Mouse (Mus musculus) heart, postnatal 0 days (tissue): ENCODE data around the gene Tbl1x. TPM values are rescaled to one million over a fixed set of nuclear protein-coding genes. Genes with fewer than 3 reads are reported as not detected.
A peak's percentile ranks its signal among the peaks of the same experiment; 100 is the strongest.

ENCODE experiments used
- ATAC-seq: fragments of 200-750 bp; cut with Nextera tagmentation; 2 replicates; pipeline ENCODE4 v1.8.0; 2017; ENCODE audit warnings: low read depth, moderate number of reproducible peaks, moderate library complexity; ENCODE audit not compliant: insufficient read depth
- DNase-seq: peaks from one replicate; pipeline ENCODE4 v3.0.0-alpha.2; 2016; ENCODE audit warnings: low spot score
- H3K27ac ChIP-seq: fragments of 300-500 bp; sonication (generic); 2 replicates; pipeline ENCODE4 v1.5.1; 2014; ENCODE audit warnings: low read depth, mild to moderate bottlenecking
- H3K27me3 ChIP-seq: fragments of 300-500 bp; sonication (generic); 2 replicates; pipeline ENCODE4 v1.6.1; 2014; ENCODE audit warnings: low read length, mixed read lengths; ENCODE audit not compliant: control insufficient read depth, insufficient read depth
- H3K36me3 ChIP-seq: fragments of 300-500 bp; sonication (generic); replicated peaks from 2 replicates; pipeline ENCODE4 v1.6.1; 2014; ENCODE audit warnings: low read length, mixed read lengths; ENCODE audit not compliant: control insufficient read depth, insufficient read depth
- H3K4me1 ChIP-seq: fragments of 300-500 bp; sonication (generic); 2 replicates; pipeline ENCODE4 v1.6.1; 2014; ENCODE audit warnings: antibody characterized with exemption; ENCODE audit not compliant: control insufficient read depth, insufficient read depth
- H3K4me2 ChIP-seq: fragments of 300-500 bp; sonication (generic); 2 replicates; pipeline ENCODE4 v1.6.1; 2014; ENCODE audit warnings: low read depth, mild to moderate bottlenecking, low read length, moderate library complexity
- H3K4me3 ChIP-seq: fragments of 300-500 bp; sonication (generic); 2 replicates; pipeline ENCODE4 v1.5.1; 2014; ENCODE audit warnings: low read depth, low read length
- H3K9ac ChIP-seq: fragments of 300-500 bp; sonication (generic); replicated peaks from 2 replicates; pipeline ENCODE4 v1.6.1; 2014; ENCODE audit warnings: low read depth, low read length, mixed read lengths
- H3K9me3 ChIP-seq: fragments of 300-500 bp; sonication (generic); replicated peaks from 2 replicates; pipeline ENCODE4 v1.6.1; 2016; ENCODE audit warnings: low read length; ENCODE audit not compliant: control insufficient read depth
- CTCF ChIP-seq: IDR thresholded peaks from 2 replicates; pipeline ENCODE4 v1.5.1; 2016; ENCODE audit warnings: antibody characterized with exemption, control low read depth, low read depth
- EP300 ChIP-seq: IDR thresholded peaks from 2 replicates; pipeline ENCODE4 v1.6.1; 2016; ENCODE audit warnings: antibody characterized with exemption, low read depth
- WGBS: fragments of 180-500 bp; shearing (Covaris S2); extraction: QIAGEN DNeasy Blood & Tissue Kit; methylation state at CpG from one replicate; pipeline ENCODE4 v1.1.7; 2014; 5-methylcytosine and 5-hydroxymethylcytosine counted together
- polyA plus RNA-seq: library from polyadenylated mRNA; unstranded; fragments of >200 nt; fragmentation: Nextera tagmentation; extraction: Ambion mirVana; gene quantifications from 2 replicates; pipeline ENCODE4 v1.2.1, GENCODE M21; 2015
- total RNA-seq: library from RNA; depleted of rRNA; stranded (reverse); fragments of >200 nt; gene quantifications from 2 replicates; pipeline ENCODE4 v1.2.3, GENCODE M21; 2014; ENCODE audit warnings: low replicate concordance

Gene Tbl1x
- total and polyA plus RNA-seq, 2 experiments from 2014 or later: 34.1 to 64.4 TPM

- H3K4me3 ChIP-seq: no peak overlapping the region
- WGBS: 65% methylated on average over 3 of the region's 3 CpGs
- no peak overlapping the region for H3K9ac ChIP-seq
- H3K4me2 ChIP-seq: no peak overlapping the region
- H3K27ac ChIP-seq: no peak overlapping the region
- H3K9me3 ChIP-seq: no peaks in the 10 kb centered on the region
- no peaks in the 10 kb centered on the region for H3K4me1 ChIP-seq
- no peak for TF ChIP-seq CTCF
- no peak for TF ChIP-seq EP300
- no peaks in the 10 kb centered on the region for H3K27me3 ChIP-seq
- ATAC-seq (no peak), DNase-seq (no peak)
- peaks cover 30% of the 10 kb centered on the region; the same call in 1 of the 2 replicates for H3K36me3 ChIP-seq
Measured at GRCm38 (mm10) chrX:77663276-77663675, 152.5 kb downstream of the Tbl1x start.

DNA sequence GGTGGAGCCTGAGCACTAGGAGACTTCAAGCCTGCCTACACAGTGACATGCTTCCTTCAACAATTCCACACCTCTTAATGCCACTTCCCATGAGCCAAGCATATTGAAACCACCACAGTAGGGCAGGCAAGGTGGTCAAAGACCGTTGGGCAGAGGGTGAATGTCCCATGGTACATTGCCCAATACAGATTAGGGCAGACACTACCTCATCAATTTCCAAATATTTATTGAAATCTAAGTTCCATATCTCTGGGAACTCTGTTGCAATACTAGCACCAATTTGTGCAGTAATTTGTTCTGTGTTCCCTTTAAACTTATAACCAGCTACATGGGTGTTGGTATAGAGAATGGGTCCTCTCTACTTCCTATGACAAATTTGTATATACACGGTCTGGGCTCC lies 154.2 kb downstream of the Tbl1x start:
- H3K27me3 ChIP-seq: no peaks in the 10 kb centered on the region
- H3K4me2 ChIP-seq: no peak overlapping the region
- no peak overlapping the region for H3K9ac ChIP-seq
- H3K36me3 ChIP-seq: peaks cover 15% of the 10 kb centered on the region; the same call in 1 of the 2 replicates
- no peak for DNase-seq
- no peak for TF ChIP-seq EP300
- TF ChIP-seq CTCF: no peak
- H3K9me3 ChIP-seq: no peaks in the 10 kb centered on the region
- WGBS: 72% methylated on average over 2 of the region's 2 CpGs
- H3K4me3 ChIP-seq: no peak overlapping the region
- no peak for ATAC-seq
- H3K27ac ChIP-seq: no peak overlapping the region
- H3K4me1 ChIP-seq: no peaks in the 10 kb centered on the region

- DNase-seq (no peak), ATAC-seq (no peak)
- Histone ChIP-seq H3K27ac (no peak overlapping the region), H3K36me3 (0 out of 2 replicates have a peak, but pooled peaks cover 4% of the 10 kb centered on the region), H3K9me3 (no peaks in the 10 kb centered on the region), H3K4me2 (no peak overlapping the region), H3K27me3 (no peaks in the 10 kb centered on the region), H3K4me3 (no peak overlapping the region), H3K4me1 (no peaks in the 10 kb centered on the region), H3K9ac (no peak overlapping the region)
- no peak for TF ChIP-seq EP300
- TF ChIP-seq CTCF: no peak
- 39% methylated on average over 1 of the region's 1 CpGs for WGBS
Measured at GRCm38 (mm10) chrX:77666911-77667310, 156.1 kb downstream of the Tbl1x start.

GRCm38 (mm10) chrX:77667441-77667840 lies 156.6 kb downstream of the Tbl1x start:
- Histone ChIP-seq H3K4me3 (no peak overlapping the region), H3K27me3 (no peaks in the 10 kb centered on the region), H3K27ac (no peak overlapping the region), H3K9ac (no peak overlapping the region), H3K36me3 (0 out of 2 replicates have a peak, but pooled peaks cover 4% of the 10 kb centered on the region), H3K4me1 (no peaks in the 10 kb centered on the region), H3K4me2 (no peak overlapping the region), H3K9me3 (no peaks in the 10 kb centered on the region)
- DNase-seq: no peak
- TF ChIP-seq CTCF (no peak), EP300 (no peak)
- no peak for ATAC-seq

- WGBS: 38% methylated on average over 3 of the region's 3 CpGs
- H3K9ac ChIP-seq: no peak overlapping the region
- DNase-seq (no peak), ATAC-seq (peak; percentile 67; the same call in 1 of the 2 replicates)
- no peaks in the 10 kb centered on the region for H3K9me3 ChIP-seq
- no peak overlapping the region for H3K4me3 ChIP-seq
- no peaks in the 10 kb centered on the region for H3K36me3 ChIP-seq
- 0 out of 2 replicates have a peak overlapping the region, but pooled peaks have one; percentile 20 for H3K27ac ChIP-seq
- TF ChIP-seq EP300: no peak
- no peak for TF ChIP-seq CTCF
- no peaks in the 10 kb centered on the region for H3K27me3 ChIP-seq
- no peak overlapping the region for H3K4me2 ChIP-seq
- no peaks in the 10 kb centered on the region for H3K4me1 ChIP-seq
Measured at GRCm38 (mm10) chrX:77669779-77670550, 159.2 kb downstream of the Tbl1x start.
